Comparison of ENCODE assay signal across 8 mouse cellular contexts in the genomic region with DNA sequence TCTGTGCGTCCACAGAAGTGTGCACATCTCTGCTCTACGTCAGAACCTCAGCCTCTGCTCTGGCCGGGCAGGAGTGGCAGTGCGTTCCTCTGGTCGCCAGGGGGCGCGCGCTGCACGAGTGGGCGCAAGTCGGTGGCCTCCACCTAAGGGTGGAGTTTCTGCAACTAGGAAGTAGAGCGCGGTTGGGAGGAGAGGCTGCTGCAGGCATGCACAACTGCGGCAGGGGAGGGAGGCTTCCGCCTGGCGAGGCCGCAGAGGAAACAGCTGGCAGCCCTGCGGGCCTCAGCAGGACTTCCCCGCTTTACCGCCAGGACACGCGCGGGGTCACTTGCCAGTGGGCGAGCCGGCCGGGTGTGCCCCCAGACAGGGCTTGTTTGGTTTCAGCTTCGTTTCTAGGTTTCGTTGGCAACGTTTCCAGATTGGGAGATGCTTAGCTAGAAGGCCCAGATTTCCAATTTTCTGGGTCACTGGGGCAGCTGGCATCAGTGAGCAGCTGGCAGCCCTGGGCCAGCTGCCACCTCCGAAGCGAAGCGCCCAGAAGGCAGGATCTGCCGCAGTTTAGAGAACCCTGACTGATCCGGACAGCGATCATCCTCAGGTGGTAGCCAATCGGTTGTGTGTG. TPM values are rescaled to one million over a fixed set of nuclear protein-coding genes. Genes with fewer than 3 reads are reported as not detected.
DNase-seq lines count a peak whose midpoint lies in the region; ATAC-seq lines count a peak whose summit lies in the region.

No protein-coding gene starts in this region.

- H3K4me2 ChIP-seq in intestine, embryonic 16.5 days (ENCODE audit: low read depth, low read length), result peak overlapping the region; percentile 86

- peak overlapping the region; percentile 69 for H3K27ac ChIP-seq in intestine, embryonic 16.5 days (ENCODE audit: low read length)

- H3K9me3 ChIP-seq in intestine, embryonic 16.5 days (ENCODE audit: control insufficient read depth, low read length), result no peaks in the 10 kb centered on the region

- peak overlapping the region; percentile 81 for H3K9ac ChIP-seq in intestine, embryonic 16.5 days (ENCODE audit: low read depth, low read length)

- H3K4me3 ChIP-seq in intestine, embryonic 16.5 days (ENCODE audit: low read length), result peak overlapping the region; percentile 61

- WGBS in intestine, embryonic 16.5 days, result 6% methylated on average over 36 of the region's 36 CpGs

- no peaks in the 10 kb centered on the region for H3K27me3 ChIP-seq in intestine, embryonic 16.5 days (replicated peaks; ENCODE audit: control insufficient read depth, insufficient read depth, low read length)

- H3K4me1 ChIP-seq in intestine, embryonic 16.5 days (ENCODE audit: control insufficient read depth, insufficient read depth, low read length), result peaks cover 4% of the 10 kb centered on the region; the same call in 1 of the 2 replicates

- peak; percentile 96 for ATAC-seq in intestine, embryonic 16.5 days

- intact Hi-C loops in gastrocnemius, postnatal 36 days (cut with DNase I), result loop anchor here (5.0 kb wide), 1 partner anchor 44 kb away; no protein-coding TSS in a partner anchor
- intact Hi-C loops in left cerebral cortex, postnatal 25 days (cut with DNase I), result no loop called here

- peaks cover 1% of the 10 kb centered on the region; the same call in 1 of the 2 replicates for H3K36me3 ChIP-seq in intestine, embryonic 16.5 days (ENCODE audit: control insufficient read depth, insufficient read depth, low read length)

- DNase-seq in adrenal gland, adult 8-10 months, result peak; percentile 93
- peak; percentile 81 for DNase-seq in embryo, embryonic 11.5 days (ENCODE audit: low read depth, low spot score)
- peak; percentile 88 for DNase-seq in gastrocnemius, postnatal 36 days
- DNase-seq in left cerebral cortex, postnatal 25 days (ENCODE audit: low spot score in 2 of 2), result peak; percentile 91 to 95
- DNase-seq in mesoderm, embryonic 11.5 days (ENCODE audit: low read depth, low spot score), result peak; percentile 88
- peak; percentile 90 for DNase-seq in right cerebral cortex, postnatal 25 days
- peak; percentile 89 to 93 for DNase-seq in urinary bladder, postnatal 36 days (ENCODE audit: low spot score in 2 of 2)

RNA-seq across cellular contexts. Expression of a gene that starts 22.1 kb away (rescaled TPM):
- total RNA-seq in adrenal gland, adult 8-10 months (2022), result 100 to 1,000 TPM in 1 of 4 experiments, 10 to 100 TPM in 3; 68.5 to 105 (median 78.0) TPM
- total RNA-seq in gastrocnemius, postnatal 36 days (2021), result 1 to 10 TPM; 6.5 to 6.7 TPM
- polyA plus RNA-seq in intestine, embryonic 16.5 days (2015; fragmentation: Nextera tagmentation; extraction: Ambion mirVana), result 100 and 113 TPM in 2 replicates
- 10 to 100 TPM; 22.9 to 23.7 TPM for total RNA-seq in left cerebral cortex, postnatal 25 days (2021)

RNA-seq across cellular contexts. Expression of a gene that starts 28.7 kb away (rescaled TPM):
- total RNA-seq in adrenal gland, adult 8-10 months (2022), result 10 to 100 TPM; 29.9 to 46.1 (median 34.1) TPM
- total RNA-seq in gastrocnemius, postnatal 36 days (2021), result 1 to 10 TPM; 4.8 to 5.3 TPM
- 82.5 and 86.6 TPM in 2 replicates for polyA plus RNA-seq in intestine, embryonic 16.5 days (2015; fragmentation: Nextera tagmentation; extraction: Ambion mirVana)
- total RNA-seq in left cerebral cortex, postnatal 25 days (2021), result 1 to 10 TPM; 4.9 to 5.0 TPM

Comparison
In these comparisons a context has a peak if more than half of its experiments do, and no peak if none do; other contexts are left out.
1. Peak in every context shown above with its lines: DNase-seq, ATAC-seq, H3K4me3 ChIP-seq and H3K27ac ChIP-seq.
2. RNA of a gene that starts 28.7 kb away (total RNA-seq): 29.9 to 46.1 TPM in adrenal gland, adult 8-10 months; 4.8 to 5.3 TPM in gastrocnemius, postnatal 36 days and 4.9 to 5.0 TPM in left cerebral cortex, postnatal 25 days; every median in the first group is over 4 times any median in the second.